10 mouse cellular contexts compared by ENCODE assay signal in the genomic region with DNA sequence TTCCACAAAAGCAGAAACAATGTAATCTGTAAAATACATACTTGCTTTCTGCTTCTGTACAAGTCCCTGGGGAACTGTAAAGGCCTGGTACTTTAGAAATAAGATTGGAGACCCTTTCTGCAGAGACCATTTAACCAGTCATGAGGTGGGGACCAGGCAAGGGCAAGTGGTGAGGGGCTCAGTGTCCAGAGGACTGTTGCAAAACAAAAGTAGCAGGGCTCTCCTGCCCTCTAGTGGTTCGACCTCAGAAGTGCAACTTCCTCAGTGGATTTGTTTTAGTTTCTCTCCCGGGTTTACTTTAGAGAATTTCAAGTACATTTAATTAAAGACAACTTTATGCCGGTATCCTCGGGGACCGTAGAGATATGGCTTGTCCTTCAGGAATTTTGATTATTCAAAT.
DNase-seq lines count a peak whose midpoint lies in the region; ATAC-seq and TF ChIP-seq lines count a peak whose summit lies in the region.
"Had no signal": no experiment of that assay in that cellular context is flagged by ENCODE, and none has a peak within 500 bp of the region (broad histone marks: within the 10 kb centered on the region; RNA-seq: fewer than 3 reads in every experiment).

No protein-coding gene starts in this region.

- H3K4me2 ChIP-seq in heart, postnatal 0 days (ENCODE audit: low read depth, low read length): peak overlapping the region; percentile 18; the same call in 1 of the 2 replicates
- H3K4me2 ChIP-seq: stomach, embryonic 15.5 days had no signal

- no peak overlapping the region for H3K27ac ChIP-seq in heart, postnatal 0 days (ENCODE audit: low read depth)
- H3K27ac ChIP-seq in testis, adult 2 months (ENCODE audit: control insufficient read depth, insufficient read depth, low read depth, low read length): 0 out of 2 replicates have a peak overlapping the region, but pooled peaks have one; percentile 8
- H3K27ac ChIP-seq: stomach, embryonic 15.5 days had no signal

- no peak for ATAC-seq in cerebellum, adult (ENCODE audit: insufficient number of reproducible peaks, low FRiP score, low TSS enrichment)
- no peak for ATAC-seq in heart, postnatal 0 days (ENCODE audit: insufficient read depth, low read depth)

- no peak for TF ChIP-seq EP300 in heart, postnatal 0 days (IDR thresholded peaks at IDR 0.05; ENCODE audit: low read depth)

- TF ChIP-seq POLR2A in testis, adult 2 months (IDR thresholded peaks at IDR 0.05; ENCODE audit: control insufficient read depth, low read depth, low read length): no peak

- peak; percentile 24 to 46 for DNase-seq in cerebellum, adult 18-20 months
- DNase-seq in Muller cell, postnatal 12 days (ENCODE audit: inconsistent ontology term): peak; percentile 57
- DNase-seq in cerebellum, postnatal 4 days (ENCODE audit: low spot score in 2 of 2): peak; percentile 45 to 61
- no peak for DNase-seq in heart, postnatal 0 days (ENCODE audit: low spot score)
- peak; percentile 59 to 61 for DNase-seq in layer of hippocampus, postnatal 14 days (ENCODE audit: low spot score in 2 of 2)
- DNase-seq in mesoderm, embryonic 11.5 days (ENCODE audit: low read depth, low spot score): peak; percentile 74

- H3K27me3 ChIP-seq in heart, postnatal 0 days (ENCODE audit: control insufficient read depth, insufficient read depth, low read length): no peaks in the 10 kb centered on the region
- H3K27me3 ChIP-seq in testis, adult 2 months (ENCODE audit: control insufficient read depth, insufficient read depth, low read length): no peaks in the 10 kb centered on the region
- H3K27me3 ChIP-seq: CH12.LX; stomach, embryonic 15.5 days had no signal

- TF ChIP-seq CTCF in heart, postnatal 0 days (IDR thresholded peaks at IDR 0.05; ENCODE audit: low read depth): peak; percentile 68
- TF ChIP-seq CTCF in testis, adult 2 months (IDR thresholded peaks at IDR 0.05; ENCODE audit: control insufficient read depth, insufficient read depth, insufficient replicate concordance, low read depth, low read length): peak; percentile 74

- 9% methylated on average over 5 of the region's 5 CpGs for WGBS in heart, postnatal 0 days

- H3K9me3 ChIP-seq in heart, postnatal 0 days (replicated peaks; ENCODE audit: control insufficient read depth, low read length): no peaks in the 10 kb centered on the region
- H3K9me3 ChIP-seq: stomach, embryonic 15.5 days had no signal

- H3K4me3 ChIP-seq in heart, postnatal 0 days (ENCODE audit: low read depth, low read length): no peak overlapping the region
- H3K4me3 ChIP-seq in testis, adult 2 months (ENCODE audit: control insufficient read depth, low read depth, low read length): no peak overlapping the region
- H3K4me3 ChIP-seq: stomach, embryonic 15.5 days had no signal

- no peaks in the 10 kb centered on the region for H3K36me3 ChIP-seq in heart, postnatal 0 days (replicated peaks; ENCODE audit: control insufficient read depth, insufficient read depth, low read length)
- H3K36me3 ChIP-seq in testis, adult 2 months (ENCODE audit: control insufficient read depth, insufficient read depth, low read length): no peaks in the 10 kb centered on the region
- H3K36me3 ChIP-seq: stomach, embryonic 15.5 days had no signal

- no peaks in the 10 kb centered on the region for H3K4me1 ChIP-seq in heart, postnatal 0 days (ENCODE audit: control insufficient read depth, insufficient read depth)
- H3K4me1 ChIP-seq in testis, adult 2 months (ENCODE audit: control insufficient read depth, insufficient read depth, low read length): no peaks in the 10 kb centered on the region
- H3K4me1 ChIP-seq: stomach, embryonic 15.5 days had no signal

- no peak overlapping the region for H3K9ac ChIP-seq in heart, postnatal 0 days (replicated peaks; ENCODE audit: low read depth, low read length)
- H3K9ac ChIP-seq: stomach, embryonic 15.5 days had no signal
